ENCODE assay signal across 7 mouse cellular contexts in genomic region chr3:60503196-60503595, GRCm38 (mm10). TPM values are rescaled to one million over a fixed set of nuclear protein-coding genes. Genes with fewer than 3 reads are reported as not detected.
DNase-seq lines count a peak whose midpoint lies in the region; ATAC-seq and TF ChIP-seq lines count a peak whose summit lies in the region.

No protein-coding gene starts in this region.

- H3K9ac ChIP-seq in kidney, postnatal 0 days (ENCODE audit: low read depth, low read length) = no peak overlapping the region
- no peak overlapping the region for H3K9ac ChIP-seq in embryonic facial prominence, embryonic 14.5 days (ENCODE audit: low read depth, low read length)
- 0 out of 2 replicates have a peak overlapping the region, but pooled peaks have one; percentile 97 for H3K9ac ChIP-seq in limb, embryonic 13.5 days

- H3K27ac ChIP-seq in kidney, postnatal 0 days = peak overlapping the region; percentile 99
- H3K27ac ChIP-seq in embryonic facial prominence, embryonic 14.5 days (replicated peaks; ENCODE audit: low read depth, low read length) = peak overlapping the region; percentile 97
- H3K27ac ChIP-seq in limb, embryonic 13.5 days = peak overlapping the region; percentile 22; the same call in 1 of the 2 replicates

- H3K4me1 ChIP-seq in kidney, postnatal 0 days (replicated peaks; ENCODE audit: insufficient read depth, low read length) = peaks cover 20% of the 10 kb centered on the region; the same call in 1 of the 2 replicates
- peaks cover 35% of the 10 kb centered on the region for H3K4me1 ChIP-seq in embryonic facial prominence, embryonic 14.5 days (ENCODE audit: control insufficient read depth, insufficient read depth, low read length)
- H3K4me1 ChIP-seq in limb, embryonic 13.5 days = peaks cover 52% of the 10 kb centered on the region

- H3K9me3 ChIP-seq in kidney, postnatal 0 days (replicated peaks; ENCODE audit: low read length) = no peaks in the 10 kb centered on the region
- no peaks in the 10 kb centered on the region for H3K9me3 ChIP-seq in embryonic facial prominence, embryonic 14.5 days (ENCODE audit: control insufficient read depth, low read length)
- no peaks in the 10 kb centered on the region for H3K9me3 ChIP-seq in limb, embryonic 13.5 days

- DNase-seq in kidney, postnatal 0 days (ENCODE audit: low spot score) = peak; percentile 25
- no peak for DNase-seq in kidney, postnatal 36 days
- DNase-seq in Muller cell, postnatal 12 days (ENCODE audit: inconsistent ontology term) = peak; percentile 54
- DNase-seq in embryonic facial prominence, embryonic 14.5 days (ENCODE audit: low spot score) = peak; percentile 54
- no peak for DNase-seq in urinary bladder, adult 2 months (ENCODE audit: low spot score)
- no peak for DNase-seq in thymus, adult 18-20 months

- no peak for ATAC-seq in kidney, postnatal 0 days (replicated peaks; ENCODE audit: low FRiP score, low read depth)
- no peak for ATAC-seq in embryonic facial prominence, embryonic 14.5 days (ENCODE audit: low read depth)
- no peak for ATAC-seq in limb, embryonic 13.5 days (ENCODE audit: low FRiP score, low read depth)

- no peaks in the 10 kb centered on the region for H3K27me3 ChIP-seq in kidney, postnatal 0 days (ENCODE audit: insufficient read depth, low read length)
- H3K27me3 ChIP-seq in embryonic facial prominence, embryonic 14.5 days (replicated peaks; ENCODE audit: control insufficient read depth, insufficient read depth, low read length) = no peaks in the 10 kb centered on the region
- no peaks in the 10 kb centered on the region for H3K27me3 ChIP-seq in limb, embryonic 13.5 days

- no peak; the same call in 1 of the 2 replicates for TF ChIP-seq CTCF in kidney, postnatal 0 days (IDR thresholded peaks at IDR 0.05; ENCODE audit: low read depth)

- no peaks in the 10 kb centered on the region for H3K36me3 ChIP-seq in kidney, postnatal 0 days (ENCODE audit: insufficient read depth, low read length)
- H3K36me3 ChIP-seq in embryonic facial prominence, embryonic 14.5 days (ENCODE audit: control insufficient read depth, insufficient read depth, low read length) = no peaks in the 10 kb centered on the region
- no peaks in the 10 kb centered on the region for H3K36me3 ChIP-seq in limb, embryonic 13.5 days

- peak overlapping the region; percentile 93 for H3K4me3 ChIP-seq in kidney, postnatal 0 days (replicated peaks; ENCODE audit: low read depth, low read length)
- peak overlapping the region; percentile 93 for H3K4me3 ChIP-seq in embryonic facial prominence, embryonic 14.5 days (ENCODE audit: low read depth, low read length)
- peak overlapping the region; percentile 92 for H3K4me3 ChIP-seq in limb, embryonic 13.5 days

- 44% methylated on average over 7 of the region's 7 CpGs for WGBS in kidney, postnatal 0 days
- WGBS in embryonic facial prominence, embryonic 14.5 days = 33% methylated on average over 7 of the region's 7 CpGs
- 42% methylated on average over 7 of the region's 7 CpGs for WGBS in limb, embryonic 13.5 days

- H3K4me2 ChIP-seq in kidney, postnatal 0 days (ENCODE audit: low read length) = peak overlapping the region; percentile 66
- H3K4me2 ChIP-seq in embryonic facial prominence, embryonic 14.5 days (ENCODE audit: low read depth, low read length) = peak overlapping the region; percentile 78
- peak overlapping the region; percentile 69 for H3K4me2 ChIP-seq in limb, embryonic 13.5 days (replicated peaks)

RNA-seq across cellular contexts. Expression of gene Mbnl1, which starts 30.6 kb away (rescaled TPM):
- 69.2 and 70.2 TPM in 2 replicates for polyA plus RNA-seq in kidney, postnatal 0 days (2015; fragmentation: Nextera tagmentation; extraction: Ambion mirVana)
- 110 and 113 TPM in 2 replicates for polyA plus RNA-seq in embryonic facial prominence, embryonic 14.5 days (2014; fragmentation: Nextera tagmentation; extraction: Ambion mirVana)
- polyA plus RNA-seq in limb, embryonic 13.5 days (2015; fragmentation: Nextera tagmentation; extraction: Ambion mirVana) = 88.7 and 89.7 TPM in 2 replicates
- polyA plus RNA-seq in urinary bladder, adult 2 months (2012; rRNA removed) = 86.2 and 115 TPM in 2 replicates

Comparison
In these comparisons a context has a peak if more than half of its experiments do, and no peak if none do; other contexts are left out.
1. DNase-seq: peak in kidney, postnatal 0 days (single experiment), Muller cell, postnatal 12 days (single experiment) and embryonic facial prominence, embryonic 14.5 days (single experiment); none in kidney, postnatal 36 days (0 of 2), urinary bladder, adult 2 months (single experiment) and thymus, adult 18-20 months (0 of 2).
2. H3K27ac ChIP-seq: peak in every context shown above with its lines; median percentile 99 in kidney, postnatal 0 days; 97 in embryonic facial prominence, embryonic 14.5 days; 22 in limb, embryonic 13.5 days.
3. Peak in every context shown above with its lines, with median percentiles within 50 percentile points of each other: H3K4me2 ChIP-seq and H3K4me3 ChIP-seq.